Mouse (Mus musculus) embryo, embryonic 11 days (tissue): ENCODE results near the gene Prdx5.

Source experiments
- DNase-seq: peaks from one replicate; pipeline ENCODE4 v3.0.0-alpha.2; 2015

Prdx5 gene

DNA sequence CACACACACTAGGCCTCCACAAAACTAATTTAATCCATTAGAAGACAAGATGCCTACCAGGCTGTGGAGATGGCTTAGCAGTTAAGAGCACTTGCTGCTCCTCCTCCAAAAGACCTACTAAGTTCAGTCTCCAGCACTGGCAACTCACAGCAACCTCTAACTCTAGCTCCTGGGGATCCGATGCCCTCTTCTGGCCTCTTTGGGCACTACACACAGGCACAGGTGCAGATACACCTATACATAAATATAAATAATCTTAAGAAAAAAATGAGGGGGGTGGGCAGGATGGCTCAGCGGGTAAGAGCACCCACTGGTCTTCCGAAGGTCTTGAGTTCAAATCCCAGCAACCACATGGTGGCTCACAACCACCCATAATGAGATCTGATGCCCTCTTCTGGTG is 26.4 kb upstream of the Prdx5 start:
- DNase-seq, result no peak

DNA sequence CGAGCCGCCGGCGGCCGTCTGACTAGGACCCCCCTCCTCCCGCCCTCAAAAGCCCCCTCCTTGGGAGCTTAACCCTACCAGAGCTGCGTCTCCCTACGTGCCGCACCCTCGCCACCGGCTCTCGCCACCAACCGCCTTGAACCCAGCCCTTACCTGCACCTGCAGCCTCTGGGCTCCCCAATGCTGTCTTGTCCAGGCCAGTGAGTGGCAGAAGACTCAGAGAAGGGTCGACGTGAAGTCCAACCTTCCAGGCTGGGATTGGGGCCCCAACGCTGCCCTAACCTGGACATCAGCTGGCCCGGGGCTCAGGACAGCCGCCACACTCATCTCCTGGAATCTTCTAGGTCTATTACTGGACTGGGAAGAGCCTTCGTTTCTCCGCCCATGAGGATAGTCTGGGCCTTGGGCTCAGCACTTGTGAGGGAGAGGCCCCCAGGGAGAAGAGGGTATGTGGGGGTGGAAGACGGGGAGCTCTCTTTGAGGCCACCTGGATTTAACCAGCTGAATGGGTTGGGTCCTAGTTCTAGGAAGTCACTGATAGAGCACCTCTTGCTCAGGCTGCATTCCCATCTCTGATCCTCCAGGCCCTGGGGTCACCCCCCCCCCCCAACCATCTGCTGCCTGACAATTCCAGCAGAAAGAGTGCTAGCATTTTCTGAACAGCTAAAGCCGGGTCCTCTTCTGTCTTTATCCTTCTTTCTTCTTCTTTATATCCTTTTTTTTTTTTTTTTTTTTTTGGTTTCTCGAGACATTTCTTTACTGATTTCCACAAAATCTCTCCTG is 24.5 kb upstream of the Prdx5 start, which contains the start of gene Kcnk4:
TSS of gene Kcnk4 (minus strand) at position 321 of the 783 bp plus-strand sequence.
- no peak for DNase-seq

GRCm38 (mm10) chr19:6933436-6934194 is 23.7 kb upstream of the Prdx5 start:
- DNase-seq, result no peak

DNA sequence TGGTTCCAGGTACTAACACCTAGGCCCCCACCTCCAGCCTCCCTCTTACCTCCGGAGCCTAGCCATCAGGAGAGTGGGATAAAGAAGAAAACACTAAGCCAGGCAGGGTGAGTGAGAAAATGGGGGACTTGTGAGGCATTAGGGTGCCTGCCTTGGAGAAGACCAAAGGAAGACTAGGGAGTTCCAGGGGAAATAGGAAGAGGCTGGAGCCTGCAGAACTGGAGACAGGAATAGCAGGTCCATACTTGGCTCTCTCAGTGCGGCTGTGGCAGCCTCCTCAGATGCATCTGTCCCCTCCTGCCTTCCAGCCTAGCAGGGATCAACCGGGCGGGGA is 23.2 kb upstream of the Prdx5 start:
- no peak for DNase-seq

DNA sequence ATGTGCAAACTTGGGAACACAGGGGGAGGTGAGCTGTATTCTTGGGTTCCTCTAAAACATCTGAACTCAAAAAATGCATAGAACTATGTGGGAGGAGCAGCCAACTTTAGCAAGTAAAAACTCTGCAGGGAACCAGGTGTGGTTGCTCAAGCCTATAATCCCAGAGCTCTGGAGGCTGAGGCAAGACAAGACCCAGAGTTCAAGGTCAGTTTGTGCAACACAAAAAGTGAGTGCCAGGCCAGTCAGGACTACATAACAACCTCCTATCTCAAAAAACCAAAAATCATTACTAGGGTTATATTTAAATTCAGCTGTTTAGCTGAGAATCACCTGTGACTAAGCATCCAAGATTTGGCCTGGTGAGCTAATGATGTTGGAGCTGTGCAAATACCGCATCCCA is 22.1 kb upstream of the Prdx5 start:
- no peak for DNase-seq

DNA sequence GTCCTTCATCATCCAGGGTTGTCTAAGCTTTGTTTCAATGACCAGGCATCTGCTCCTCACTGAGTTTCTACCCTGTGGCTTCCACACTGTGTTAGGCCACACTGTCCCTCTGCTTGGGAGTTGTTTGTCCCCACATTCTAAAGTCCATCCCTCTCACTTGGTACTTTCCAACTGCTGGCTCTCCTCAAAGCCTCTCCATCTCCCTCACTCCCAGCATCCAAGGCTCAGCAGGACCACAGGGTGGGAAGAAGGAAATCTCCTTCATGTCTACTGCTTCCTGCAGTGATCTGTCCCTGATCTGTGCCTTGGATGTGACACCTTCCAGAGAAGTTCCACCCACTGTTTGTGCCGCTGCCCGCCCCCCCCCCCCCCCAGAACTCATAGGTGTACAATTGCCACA is 21.1 kb upstream of the Prdx5 start:
- DNase-seq, result no peak

GRCm38 (mm10) chr19:6928080-6928479 is 18.2 kb upstream of the Prdx5 start:
- no peak for DNase-seq

- DNase-seq, result peak; percentile 64
Measured at GRCm38 (mm10) chr19:6926559-6927255, 16.8 kb upstream of the Prdx5 start.

DNA sequence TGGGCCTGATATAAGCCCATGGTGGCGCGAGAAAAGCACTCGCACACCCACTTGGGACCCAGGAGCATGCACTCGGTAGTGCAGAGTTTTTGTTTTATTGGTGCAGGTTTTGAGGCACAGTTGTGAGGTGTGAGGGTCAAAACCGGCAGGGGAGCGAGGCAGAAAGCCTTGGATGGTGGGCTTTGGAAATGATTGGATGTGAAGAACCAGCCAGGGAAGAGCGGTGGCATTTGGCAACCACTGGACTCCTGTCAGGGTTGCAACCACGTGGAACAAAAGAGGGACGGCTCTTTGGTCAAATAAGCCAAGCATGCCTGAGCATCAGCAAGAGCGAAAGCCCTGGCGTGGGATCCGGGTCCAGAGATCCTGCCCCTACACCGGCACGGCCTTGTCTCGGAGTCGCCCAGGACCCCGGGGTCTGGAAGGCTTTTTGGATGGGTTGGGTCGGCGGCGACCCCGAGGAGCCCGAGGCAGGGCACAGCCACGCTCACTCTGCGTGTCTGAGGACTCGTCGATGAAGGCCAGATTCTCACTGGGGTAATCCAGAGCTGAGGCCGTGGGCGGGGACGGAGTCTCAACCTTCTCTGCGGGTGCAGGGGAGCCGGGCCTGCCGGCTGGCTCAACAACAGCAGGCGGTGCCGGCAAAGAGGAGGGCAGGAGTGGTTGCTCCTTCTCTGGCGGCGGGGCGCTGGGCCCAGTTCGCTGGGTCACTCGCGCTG is 15.9 kb upstream of the Prdx5 start:
- no peak for DNase-seq

DNA sequence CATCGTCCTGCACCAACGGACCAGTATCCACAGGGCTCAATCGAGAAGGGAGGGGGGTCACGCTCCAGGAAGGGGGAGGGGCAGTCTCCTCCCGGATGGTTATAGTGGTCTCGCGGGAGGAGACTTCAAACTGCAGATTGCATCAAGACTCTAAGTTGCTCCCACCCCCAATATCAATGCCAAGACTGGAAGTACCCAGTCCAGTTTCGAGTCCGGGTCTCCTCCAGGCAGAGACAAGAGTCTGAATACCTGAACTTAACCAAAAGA is 15.3 kb upstream of the Prdx5 start, which contains the start of gene Catsperz:
TSS of gene Catsperz (minus strand) at position 74 of the 267 bp plus-strand sequence.
- no peak for DNase-seq

DNA sequence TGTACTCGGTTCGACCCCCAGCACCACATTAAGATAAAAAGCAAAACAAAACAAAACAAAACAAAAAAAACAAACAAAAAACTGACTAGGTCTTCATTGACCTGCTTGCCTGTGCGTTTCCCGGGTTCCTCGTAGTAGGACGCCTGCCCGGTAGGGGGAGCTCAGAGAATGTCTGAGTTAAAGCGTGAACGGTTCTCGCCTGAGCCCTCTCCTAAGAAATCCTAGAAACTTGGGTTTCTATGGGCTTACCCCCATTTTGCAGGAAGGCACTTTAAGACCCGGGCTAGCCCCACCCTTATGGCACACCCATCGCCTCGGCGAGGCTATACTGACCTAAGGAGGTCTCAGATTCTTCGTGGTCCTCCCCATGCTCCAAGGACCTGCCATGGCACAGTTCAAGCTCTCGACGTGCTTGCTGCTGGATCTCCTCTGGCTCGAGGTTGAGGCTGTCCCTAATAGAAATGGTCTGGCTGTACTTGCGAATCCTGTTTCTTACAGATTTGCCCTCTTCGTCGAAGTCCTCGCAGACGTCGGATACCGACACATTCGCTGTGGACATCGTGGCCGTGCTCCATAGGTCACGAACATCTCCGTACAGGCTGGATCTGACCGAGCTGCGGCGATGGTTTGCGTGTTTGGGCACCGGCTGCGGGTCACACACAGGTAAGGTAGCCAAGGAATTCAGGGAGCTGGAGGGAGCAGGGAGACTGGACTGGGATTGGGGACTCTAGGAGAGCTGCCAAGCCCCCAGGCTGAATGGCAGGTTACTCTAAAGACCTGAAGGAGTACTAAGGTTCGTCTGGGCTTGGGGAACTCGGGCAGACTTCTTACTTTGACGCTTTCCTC is 14.8 kb upstream of the Prdx5 start:
- peak; percentile 90 for DNase-seq

GRCm38 (mm10) chr19:6922901-6923735 is 13.2 kb upstream of the Prdx5 start:
- DNase-seq, result no peak

- DNase-seq, result peak; percentile 100
Measured at GRCm38 (mm10) chr19:6921647-6922567, 12.0 kb upstream of the Prdx5 start, which contains the start of gene Esrra. TSS of gene Esrra (minus strand) at chr19:6921813.

DNA sequence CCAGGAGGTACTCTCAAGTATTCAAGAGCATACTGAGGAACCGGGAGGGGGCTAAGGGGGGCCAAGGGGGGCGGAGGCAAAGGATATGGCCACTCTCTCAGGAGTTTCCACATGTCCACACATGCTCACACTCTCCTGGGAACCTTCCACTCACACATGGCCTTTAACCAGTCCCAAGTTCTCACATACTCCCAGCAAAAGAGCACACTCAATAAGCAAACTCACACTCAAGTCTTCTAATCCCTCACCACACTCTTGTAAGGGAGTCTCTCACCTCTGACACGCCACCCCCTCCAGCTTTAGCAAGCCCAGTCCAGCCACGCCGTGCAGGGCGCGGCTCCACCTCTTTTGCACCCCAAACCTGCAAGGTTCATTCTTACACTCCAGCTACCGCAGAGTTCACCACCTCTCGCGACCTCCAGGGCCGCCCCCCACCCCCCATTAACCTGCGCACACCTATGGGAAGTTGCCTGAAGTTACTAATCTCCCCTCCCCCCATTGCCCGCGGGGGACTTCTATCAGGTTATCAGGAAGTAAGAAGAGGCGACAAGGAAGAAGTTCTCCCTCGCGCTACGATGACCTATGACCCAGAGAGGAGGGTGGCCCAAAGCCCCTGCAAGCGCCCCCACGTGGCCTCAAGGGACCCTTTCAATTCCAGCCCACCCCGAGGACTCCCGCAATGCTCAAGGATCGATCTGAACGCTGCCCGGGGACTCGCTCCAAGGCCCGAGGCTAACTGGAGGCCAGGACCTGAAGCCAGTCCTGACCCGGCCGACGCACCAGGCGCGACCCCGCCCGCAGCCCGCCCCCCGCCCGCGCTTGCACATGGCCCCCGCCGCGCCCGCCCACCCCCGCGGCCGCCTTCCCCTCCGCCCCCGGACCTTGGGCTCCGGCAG is 11.1 kb upstream of the Prdx5 start:
- peak; percentile 70 for DNase-seq

GRCm38 (mm10) chr19:6919876-6920740 is 10.2 kb upstream of the Prdx5 start:
- DNase-seq, result peak; percentile 43

DNA sequence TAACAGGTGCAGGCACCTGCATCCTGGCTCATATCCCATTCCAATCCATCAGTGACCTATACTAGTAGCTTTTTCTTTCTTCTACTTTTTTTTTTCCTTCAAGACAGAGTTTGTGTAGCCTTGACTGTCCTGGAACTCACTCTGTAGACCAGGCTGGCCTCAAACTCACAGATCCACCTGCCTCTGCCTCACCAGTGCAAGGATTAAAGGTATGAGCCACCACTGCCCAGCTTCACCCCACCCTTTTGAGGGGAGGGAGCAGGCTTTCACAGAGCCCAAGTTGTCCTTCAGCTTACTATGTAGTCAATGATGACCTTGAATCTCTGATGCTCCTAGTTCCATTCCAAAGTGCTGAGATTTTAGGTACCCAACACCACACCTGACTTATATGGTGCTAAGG is 9.5 kb upstream of the Prdx5 start:
- no peak for DNase-seq

GRCm38 (mm10) chr19:6918321-6918720 is 8.4 kb upstream of the Prdx5 start:
- no peak for DNase-seq

GRCm38 (mm10) chr19:6916496-6916895 is 6.6 kb upstream of the Prdx5 start:
- no peak for DNase-seq
